Mouse (Mus musculus) stomach, embryonic 16.5 days (tissue): ENCODE data around the gene Edf1. TPM values are rescaled to one million over a fixed set of nuclear protein-coding genes. Genes with fewer than 3 reads are reported as not detected.
A peak's percentile ranks its signal among the peaks of the same experiment; 100 is the strongest.

Experiments used
- ATAC-seq: fragments of 200-750 bp; cut with Nextera tagmentation; 2 replicates; pipeline ENCODE4 v1.8.0; 2017; ENCODE audit warnings: moderate number of reproducible peaks, moderate TSS enrichment; ENCODE audit not compliant: insufficient read depth, low FRiP score
- H3K27ac ChIP-seq: fragments of 300-500 bp; sonication (generic); 2 replicates; pipeline ENCODE4 v1.5.1; 2014; ENCODE audit warnings: low read length
- H3K27me3 ChIP-seq: fragments of 300-500 bp; sonication (generic); 2 replicates; pipeline ENCODE4 v1.6.1; 2014; ENCODE audit warnings: low read length, control low read depth, mixed read lengths; ENCODE audit not compliant: control insufficient read depth, insufficient read depth
- H3K36me3 ChIP-seq: fragments of 300-500 bp; sonication (generic); 2 replicates; pipeline ENCODE4 v1.6.1; 2014; ENCODE audit warnings: low read length; ENCODE audit not compliant: control insufficient read depth, insufficient read depth
- H3K4me1 ChIP-seq: fragments of 300-500 bp; sonication (generic); 2 replicates; pipeline ENCODE4 v1.6.1; 2014; ENCODE audit warnings: low read length, control low read depth, mixed read lengths; ENCODE audit not compliant: control insufficient read depth, insufficient read depth
- H3K4me2 ChIP-seq: fragments of 300-500 bp; sonication (generic); 2 replicates; pipeline ENCODE4 v1.6.1; 2014; ENCODE audit warnings: low read depth, low read length, mixed read lengths
- H3K4me3 ChIP-seq: fragments of 300-500 bp; sonication (generic); replicated peaks from 2 replicates; pipeline ENCODE4 v1.5.1; 2014; ENCODE audit warnings: mild to moderate bottlenecking, low read length
- H3K9ac ChIP-seq: fragments of 300-500 bp; sonication (generic); 2 replicates; pipeline ENCODE4 v1.6.1; 2014; ENCODE audit warnings: low read length
- H3K9me3 ChIP-seq: fragments of 300-500 bp; sonication (generic); replicated peaks from 2 replicates; pipeline ENCODE4 v1.6.1; 2016; ENCODE audit warnings: low read length, control low read depth; ENCODE audit not compliant: control insufficient read depth
- WGBS: fragments of 180-500 bp; shearing (Covaris S2); extraction: QIAGEN DNeasy Blood & Tissue Kit; methylation state at CpG from one replicate; pipeline ENCODE4 v1.1.7; 2014; 5-methylcytosine and 5-hydroxymethylcytosine counted together
- polyA plus RNA-seq: library from polyadenylated mRNA; unstranded; fragments of >200 nt; fragmentation: Nextera tagmentation; extraction: Ambion mirVana; gene quantifications from 2 replicates; pipeline ENCODE4 v1.2.1, GENCODE M21; 2015

The Edf1 gene
- polyA plus RNA-seq, 1 experiment from 2014 or later: 401 TPM

- peaks cover 15% of the 10 kb centered on the region for H3K4me1 ChIP-seq
- H3K9me3 ChIP-seq: no peaks in the 10 kb centered on the region
- H3K27me3 ChIP-seq: no peaks in the 10 kb centered on the region
- no peak overlapping the region for H3K27ac ChIP-seq
- no peak for ATAC-seq
- peaks cover 18% of the 10 kb centered on the region for H3K36me3 ChIP-seq
- H3K4me3 ChIP-seq: no peak overlapping the region
- H3K9ac ChIP-seq: no peak overlapping the region
- 91% methylated on average over 5 of the region's 5 CpGs for WGBS
- no peak overlapping the region for H3K4me2 ChIP-seq
Measured at GRCm38 (mm10) chr2:25602526-25602925, 44.9 kb downstream of the Edf1 start.

DNA sequence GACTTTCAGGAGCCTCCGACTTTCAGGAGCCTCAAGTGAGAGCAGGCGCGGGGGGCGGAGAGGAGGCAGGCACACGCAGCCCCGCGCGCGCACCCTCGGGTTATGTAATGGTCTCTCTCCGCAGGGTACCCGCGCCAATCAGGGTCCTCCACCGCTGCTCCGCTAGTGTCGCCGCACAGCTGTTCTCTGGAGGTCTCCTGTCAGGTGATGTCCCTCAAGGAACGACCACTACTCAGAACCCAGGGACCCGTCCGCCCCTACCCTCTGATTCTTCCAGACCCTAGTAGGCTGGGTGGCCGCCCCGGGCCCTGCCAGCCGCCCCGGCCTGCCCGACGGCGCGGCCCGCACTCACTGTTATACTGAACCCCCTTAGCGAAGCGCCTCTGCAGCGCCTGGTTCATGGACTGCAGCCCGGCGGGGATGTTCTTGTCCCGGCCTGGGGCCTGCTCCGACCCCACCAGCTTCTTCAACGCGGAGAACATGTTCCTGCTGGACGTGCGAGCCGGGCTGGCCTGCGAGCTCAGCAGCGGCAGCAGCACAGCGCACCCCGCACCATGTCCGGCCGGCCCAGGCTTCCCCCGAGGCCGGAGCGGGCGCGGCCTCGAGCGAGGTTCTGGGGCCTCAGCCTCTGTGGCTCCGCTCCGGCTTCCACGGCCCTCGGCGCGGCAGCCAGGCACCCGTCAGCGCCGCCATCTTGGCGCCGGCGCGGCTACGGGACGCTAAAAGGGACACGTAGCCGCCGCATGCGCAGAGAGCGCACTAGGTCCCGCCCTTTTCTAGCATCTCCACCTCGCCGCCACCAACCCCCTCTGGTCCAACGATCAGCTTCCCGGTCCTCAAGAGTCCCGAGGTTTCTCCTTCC is 50.3 kb downstream of the Edf1 start, which contains the start of gene Rabl6:
Gene Rabl6, minus strand, starts transcription at position 761 of the 862 bp plus-strand sequence.
- Histone ChIP-seq H3K9me3 (no peaks in the 10 kb centered on the region), H3K27ac (peak within 1 kb of the TSS; percentile 93), H3K9ac (peak within 1 kb of the TSS; percentile 96), H3K27me3 (no peaks in the 10 kb centered on the region), H3K4me2 (peak within 1 kb of the TSS; percentile 73), H3K4me3 (peak within 1 kb of the TSS; percentile 99), H3K4me1 (peaks cover 20% of the 10 kb centered on the region), H3K36me3 (no peaks in the 10 kb centered on the region)
- WGBS: under 1% methylated on average over 80 of the region's 80 CpGs
- ATAC-seq: peak; percentile 94

DNA sequence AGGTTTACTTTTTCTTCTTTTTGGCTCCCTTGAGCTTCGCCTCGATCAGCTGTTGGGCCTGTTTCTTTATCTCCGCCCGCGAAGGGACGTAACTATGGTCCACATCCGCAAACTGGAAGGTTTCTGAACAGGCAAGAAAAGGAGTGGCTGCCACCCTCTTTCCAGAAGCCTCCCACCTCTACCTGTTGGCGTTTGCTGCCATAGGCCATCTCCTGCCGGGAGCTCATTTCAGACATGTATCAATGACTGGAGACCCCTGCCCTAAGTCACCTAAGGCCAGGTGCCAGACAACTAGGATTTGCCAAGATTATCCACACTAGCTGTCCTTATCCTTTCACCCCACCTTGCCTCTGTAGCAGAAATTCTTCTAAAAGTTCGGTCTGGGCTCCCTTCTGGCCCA is 51.0 kb downstream of the Edf1 start:
- H3K9ac ChIP-seq: peak overlapping the region; percentile 96
- H3K4me1 ChIP-seq: peaks cover 20% of the 10 kb centered on the region
- peak; percentile 35; the same call in 1 of the 2 replicates for ATAC-seq
- no peaks in the 10 kb centered on the region for H3K36me3 ChIP-seq
- H3K4me2 ChIP-seq: peak overlapping the region; percentile 73
- H3K27ac ChIP-seq: peak overlapping the region; percentile 93
- 51% methylated on average over 10 of the region's 10 CpGs for WGBS
- H3K27me3 ChIP-seq: no peaks in the 10 kb centered on the region
- no peaks in the 10 kb centered on the region for H3K9me3 ChIP-seq
- peak overlapping the region; percentile 99 for H3K4me3 ChIP-seq

Other genes starting within 250 kb of the Edf1 start
- gene Grin1, start 238.7 kb upstream of the Edf1 start, polyA plus RNA-seq: 2.0 and 2.3 TPM in 2 replicates
- 46.0 and 47.0 TPM in 2 replicates for gene Man1b1, start 225.5 kb upstream of the Edf1 start, polyA plus RNA-seq
- gene Dpp7, start 201.5 kb upstream of the Edf1 start, polyA plus RNA-seq: 23.8 and 26.8 TPM in 2 replicates
- 34.8 and 40.0 TPM in 2 replicates for gene Uap1l1, start 192.2 kb upstream of the Edf1 start, polyA plus RNA-seq
- gene Sapcd2, start 185.5 kb upstream of the Edf1 start, polyA plus RNA-seq: 30.7 and 35.9 TPM in 2 replicates
- 16.6 and 19.4 TPM in 2 replicates for gene Entpd2, start 162.0 kb upstream of the Edf1 start, polyA plus RNA-seq
- gene Npdc1, start 158.5 kb upstream of the Edf1 start, polyA plus RNA-seq: 54.9 and 66.1 TPM in 2 replicates
- 0.19 TPM in 1 of 2 replicates, not detected in the other for gene Fut7, start 134.6 kb upstream of the Edf1 start, polyA plus RNA-seq
- gene Abca2, start 129.1 kb upstream of the Edf1 start, polyA plus RNA-seq: 4.0 and 4.6 TPM in 2 replicates
- gene Clic3, start 101.0 kb upstream of the Edf1 start, polyA plus RNA-seq: 60.5 and 113 TPM in 2 replicates
- 44.1 and 49.4 TPM in 2 replicates for gene Paxx, start 96.8 kb upstream of the Edf1 start, polyA plus RNA-seq
- 6.1 and 6.7 TPM in 2 replicates for gene Ptgds, start 87.8 kb upstream of the Edf1 start, polyA plus RNA-seq
- not detected in 2 replicates for gene Lcn12, start 63.9 kb upstream of the Edf1 start, polyA plus RNA-seq
- 76.5 and 86.0 TPM in 2 replicates for gene Fbxw5, start 57.1 kb upstream of the Edf1 start, polyA plus RNA-seq
- 8.9 and 9.5 TPM in 2 replicates for gene C8g, start 56.1 kb upstream of the Edf1 start, polyA plus RNA-seq
- gene Traf2, start 10.9 kb upstream of the Edf1 start, polyA plus RNA-seq: 31.5 and 32.1 TPM in 2 replicates
- gene Mamdc4, start 17.0 kb downstream of the Edf1 start, polyA plus RNA-seq: 74.0 and 87.4 TPM in 2 replicates
- 120 and 123 TPM in 2 replicates for gene Phpt1, start 17.4 kb downstream of the Edf1 start, polyA plus RNA-seq
- gene Ajm1, start 23.9 kb downstream of the Edf1 start, polyA plus RNA-seq: 0.26 and 0.94 TPM in 2 replicates
- gene Rabl6, start 50.7 kb downstream of the Edf1 start, polyA plus RNA-seq: 56.4 and 60.3 TPM in 2 replicates
- 0.09 and 0.15 TPM in 2 replicates for gene Ccdc183, start 59.8 kb downstream of the Edf1 start, polyA plus RNA-seq
- 27.8 and 33.9 TPM in 2 replicates for gene Tmem141, start 64.2 kb downstream of the Edf1 start, polyA plus RNA-seq
- 4.9 and 5.3 TPM in 2 replicates for gene Fcna, start 70.2 kb downstream of the Edf1 start, polyA plus RNA-seq
- gene Lcn8, start 95.3 kb downstream of the Edf1 start, polyA plus RNA-seq: 0.37 TPM in 1 of 2 replicates, not detected in the other
- gene Lcn5, start 100.1 kb downstream of the Edf1 start, polyA plus RNA-seq: not detected in 2 replicates
- not detected in 2 replicates for gene Lcn6, start 118.9 kb downstream of the Edf1 start, polyA plus RNA-seq
- not detected in 2 replicates for gene Lcn10, start 124.9 kb downstream of the Edf1 start, polyA plus RNA-seq
- gene Obp2a, start 142.2 kb downstream of the Edf1 start, polyA plus RNA-seq: not detected in 2 replicates
- gene Bmyc, start 148.9 kb downstream of the Edf1 start, polyA plus RNA-seq: 62.0 and 73.4 TPM in 2 replicates
- not detected in 2 replicates for gene Obp2b, start 179.2 kb downstream of the Edf1 start, polyA plus RNA-seq
- gene Lcn3, start 207.7 kb downstream of the Edf1 start, polyA plus RNA-seq: not detected in 2 replicates
- gene Lcn11, start 219.2 kb downstream of the Edf1 start, polyA plus RNA-seq: not detected in 2 replicates
- gene Gm13539, start 224.4 kb downstream of the Edf1 start, polyA plus RNA-seq: not detected in 2 replicates